Mouse (Mus musculus) testis, postnatal 14 days (tissue): ENCODE results near the gene Ddah2.
A peak's percentile ranks its signal among the peaks of the same experiment; 100 is the strongest.

ENCODE experiments used
- DNase-seq: peaks from one replicate; pipeline ENCODE4 v3.0.0; 2021; ENCODE audit warnings: low spot score

Gene Ddah2

GRCm38 (mm10) chr17:35058911-35059892 is at the start of gene Ddah2:
Ddah2 (plus strand) TSS chr17:35059035.
- DNase-seq = peak; percentile 83

- no peak for DNase-seq
These were observed 49.2 kb upstream of the Ddah2 start for GRCm38 (mm10) chr17:35009586-35009985.

DNA sequence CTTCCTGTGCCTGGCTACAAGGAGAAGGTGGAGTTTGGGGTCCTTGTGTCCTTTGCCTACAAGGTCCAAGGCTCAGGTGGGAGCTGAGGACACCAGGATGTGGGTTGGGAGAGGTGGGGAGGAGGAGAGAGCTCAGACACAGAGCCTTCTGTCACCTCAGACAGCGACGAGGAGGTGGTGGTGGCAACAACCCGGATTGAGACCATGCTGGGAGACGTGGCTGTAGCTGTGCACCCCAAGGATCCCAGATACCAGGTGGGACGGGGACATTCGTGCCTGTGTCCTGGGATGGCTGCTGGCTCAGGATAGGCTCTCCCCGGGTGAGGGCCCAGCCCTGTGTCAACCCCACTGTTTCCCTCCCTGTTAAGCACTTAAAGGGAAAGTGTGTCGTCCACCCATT is 47.4 kb upstream of the Ddah2 start:
- no peak for DNase-seq

- DNase-seq = no peak
These were observed 46.4 kb upstream of the Ddah2 start for GRCm38 (mm10) chr17:35012430-35012829.

- no peak for DNase-seq
These were observed 45.6 kb upstream of the Ddah2 start for GRCm38 (mm10) chr17:35013221-35013620.

DNA sequence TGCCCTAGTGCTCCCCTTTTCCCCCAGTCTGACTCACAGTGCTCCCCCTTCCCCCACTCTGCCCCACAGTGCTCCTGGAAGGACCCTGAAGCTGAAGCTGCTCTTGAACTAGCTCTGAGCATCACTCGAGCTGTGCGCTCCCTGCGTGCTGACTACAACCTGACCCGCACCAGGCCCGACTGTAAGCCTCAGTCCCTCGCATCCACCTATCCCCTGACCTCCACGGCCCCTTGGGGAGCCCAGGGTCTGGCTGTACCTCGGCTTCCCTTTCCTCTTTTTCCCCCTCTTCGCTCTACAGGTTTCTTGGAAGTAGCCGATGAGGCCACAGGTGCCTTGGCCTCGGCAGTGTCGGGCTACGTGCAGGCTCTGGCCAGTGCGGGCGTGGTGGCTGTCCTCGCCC is 43.5 kb upstream of the Ddah2 start:
- DNase-seq = no peak

DNA sequence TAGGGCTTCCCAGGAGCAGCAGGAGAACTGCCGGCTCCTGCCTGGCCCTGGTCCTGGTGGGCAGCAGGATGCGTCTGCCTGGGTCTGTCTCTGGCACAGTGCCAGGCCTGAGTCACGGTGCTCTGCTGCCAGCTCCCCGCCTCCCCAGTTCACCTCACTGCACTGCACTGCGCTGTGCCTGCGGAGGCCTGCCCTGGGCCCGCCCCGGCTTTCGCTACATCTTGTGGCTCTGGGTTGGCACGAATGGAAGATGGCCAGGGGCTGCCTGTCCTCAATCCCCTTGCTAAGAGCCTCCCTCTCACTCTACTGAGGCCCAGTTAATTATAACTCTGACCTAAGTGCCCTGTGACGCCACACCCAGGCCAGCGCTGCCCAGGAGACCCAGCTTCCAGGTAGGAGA is 42.5 kb upstream of the Ddah2 start, which contains the start of gene Vwa7:
Gene Vwa7 (plus strand): TSS at position 204 of the 400 bp plus-strand sequence.
- DNase-seq = no peak

DNA sequence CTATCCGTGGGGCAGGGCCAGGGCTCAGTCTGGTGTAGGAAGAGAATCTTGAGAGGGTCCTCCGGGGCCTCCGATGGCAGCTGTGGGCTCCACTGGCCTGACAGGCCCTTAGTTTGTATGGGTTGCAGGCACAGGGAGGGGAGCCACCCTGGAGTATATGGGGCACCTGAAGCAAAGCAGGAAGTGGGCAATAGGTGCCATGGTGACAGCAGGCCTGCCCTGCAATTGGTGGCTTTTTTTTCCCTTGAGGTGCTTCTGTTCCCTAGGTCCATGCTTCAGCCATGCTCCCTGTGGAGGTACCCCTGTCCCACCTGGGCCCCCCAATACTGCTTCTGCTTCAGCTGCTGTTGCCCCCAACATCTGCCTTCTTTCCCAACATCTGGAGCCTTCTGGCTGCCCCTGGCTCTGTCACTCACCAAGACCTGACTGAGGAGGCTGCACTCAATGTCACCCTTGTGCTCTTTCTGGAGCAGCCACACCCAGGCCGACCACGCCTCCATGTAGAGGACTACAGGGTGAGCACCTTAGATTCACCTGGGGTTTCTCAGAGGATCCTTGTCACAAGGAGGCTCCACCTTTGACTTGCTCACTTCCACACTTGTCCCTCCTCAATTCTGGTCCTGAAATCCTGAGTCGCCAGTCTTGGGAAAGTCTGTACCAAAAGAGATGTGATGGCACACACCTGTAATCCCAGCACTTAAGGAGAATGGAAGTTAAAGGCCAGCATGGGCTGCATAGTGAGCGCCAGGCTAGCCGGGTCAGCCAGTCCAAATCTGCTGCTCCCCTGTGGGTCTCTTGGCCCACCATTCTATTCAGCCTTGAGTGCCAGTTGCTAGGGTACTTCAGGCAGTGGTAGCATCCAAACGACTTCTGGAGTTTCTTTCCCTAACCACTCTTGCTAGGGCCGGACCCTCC is 41.8 kb upstream of the Ddah2 start:
- no peak for DNase-seq

- no peak for DNase-seq
These were observed 41.2 kb upstream of the Ddah2 start for GRCm38 (mm10) chr17:35017706-35018030.

DNA sequence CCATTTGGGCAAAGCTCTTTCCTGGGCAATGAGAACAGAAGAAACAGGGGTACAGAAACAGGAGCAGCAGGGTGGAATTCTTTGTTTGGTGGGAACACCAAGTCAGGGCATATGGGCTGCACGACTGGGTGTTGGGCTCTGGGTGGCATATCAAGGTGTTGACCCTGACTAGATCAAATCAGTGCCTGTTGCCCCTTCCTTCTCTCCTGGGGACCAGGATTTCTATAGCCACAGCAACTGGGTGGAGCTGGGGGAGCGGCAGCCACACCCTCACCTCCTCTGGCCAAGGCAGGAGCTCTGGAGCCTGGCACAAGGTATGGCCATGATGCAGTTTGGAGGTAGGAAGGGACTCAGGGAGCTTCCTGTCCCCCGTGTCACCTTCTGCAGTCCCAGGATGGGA is 40.7 kb upstream of the Ddah2 start:
- DNase-seq = no peak

DNA sequence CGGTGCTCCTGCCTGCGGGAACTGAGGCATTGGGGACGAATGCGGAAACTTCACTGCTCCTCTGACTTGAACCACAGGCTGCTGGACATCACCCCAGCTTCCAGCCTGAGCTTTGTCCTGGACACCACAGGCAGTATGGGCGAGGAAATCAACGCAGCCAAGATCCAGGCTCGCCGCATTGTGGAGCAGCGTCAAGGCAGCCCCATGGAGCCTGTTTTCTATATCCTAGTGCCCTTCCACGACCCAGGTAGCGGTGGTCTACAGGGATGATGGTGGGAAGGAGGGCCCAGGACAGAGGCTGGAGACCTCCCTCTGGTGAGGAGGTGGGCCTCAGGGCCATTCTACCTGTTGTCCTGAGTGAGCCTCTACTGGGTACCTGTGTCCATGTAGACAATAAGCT is 38.9 kb upstream of the Ddah2 start:
- no peak for DNase-seq

DNA sequence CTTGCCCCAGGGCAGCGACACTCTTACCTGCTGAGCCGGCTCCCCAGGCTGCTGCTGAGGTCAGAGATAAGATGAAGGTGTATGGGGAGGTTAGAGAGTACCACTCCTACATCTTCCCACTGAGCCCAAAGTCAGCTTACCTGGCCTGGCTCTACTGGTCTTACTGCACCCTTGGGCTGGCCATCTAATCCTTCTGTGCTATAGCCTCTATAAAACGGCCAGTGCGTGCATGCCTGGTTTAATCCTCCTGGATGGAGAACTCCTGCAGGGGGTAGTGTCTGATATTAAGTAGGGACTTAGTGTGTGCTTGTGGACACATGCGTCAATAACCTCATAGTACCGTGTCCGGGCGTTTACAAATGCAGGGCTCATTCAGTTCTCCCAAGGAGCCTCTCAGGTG is 38.3 kb upstream of the Ddah2 start:
- DNase-seq = no peak

GRCm38 (mm10) chr17:35021163-35021808 is 37.5 kb upstream of the Ddah2 start:
- DNase-seq = peak; percentile 75

GRCm38 (mm10) chr17:35021842-35022477 is 36.9 kb upstream of the Ddah2 start:
- DNase-seq = no peak

GRCm38 (mm10) chr17:35022541-35023060 is 36.2 kb upstream of the Ddah2 start:
- no peak for DNase-seq

DNA sequence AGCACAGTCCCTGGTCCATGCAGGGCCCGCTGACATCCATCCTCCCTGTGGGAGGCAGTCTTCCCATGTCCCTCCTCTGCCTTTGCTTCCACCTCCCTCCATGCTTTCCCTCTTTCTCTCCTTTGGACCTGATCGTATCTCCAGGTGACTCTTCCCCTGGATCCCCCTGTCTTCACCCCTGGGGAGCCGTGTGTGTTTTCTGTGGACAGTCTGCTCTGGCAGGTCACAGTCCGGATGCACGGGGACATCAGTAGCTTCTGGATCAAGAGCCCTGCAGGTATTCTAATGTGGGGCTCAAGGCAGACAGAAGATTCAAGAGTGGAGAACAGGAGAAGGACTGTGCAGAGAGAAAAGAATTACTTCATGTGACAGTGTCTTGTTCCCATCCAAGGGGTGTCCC is 35.6 kb upstream of the Ddah2 start:
- no peak for DNase-seq

DNA sequence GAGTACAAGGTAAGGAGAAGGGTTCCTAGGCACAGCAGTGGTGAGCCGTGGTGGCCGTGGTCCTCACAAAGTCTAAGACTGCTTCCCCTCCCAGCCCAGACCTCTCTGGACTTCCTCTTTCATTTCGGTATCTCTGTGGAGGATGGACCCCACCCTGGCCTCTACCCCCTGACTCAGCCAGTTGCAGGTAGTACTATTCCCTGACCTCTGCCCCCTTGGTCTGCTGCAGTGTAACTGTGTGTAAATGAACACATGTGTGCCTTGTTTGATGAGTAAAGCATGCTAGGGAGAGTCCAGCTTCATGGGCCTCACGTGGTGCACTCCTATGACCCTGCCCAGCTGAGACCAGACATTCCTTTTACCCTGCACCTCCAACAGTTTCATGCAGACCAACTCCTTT is 35.1 kb upstream of the Ddah2 start:
- no peak for DNase-seq

- DNase-seq = no peak
These were observed 34.6 kb upstream of the Ddah2 start for GRCm38 (mm10) chr17:35024261-35024660.

GRCm38 (mm10) chr17:35024691-35025488 is 33.9 kb upstream of the Ddah2 start:
- no peak for DNase-seq

GRCm38 (mm10) chr17:35026206-35026605 is 32.6 kb upstream of the Ddah2 start:
- DNase-seq = no peak
